Mouse (Mus musculus): ENCODE measurements around the gene Olfr855. TPM values are rescaled to one million over a fixed set of nuclear protein-coding genes. Genes with fewer than 3 reads are reported as not detected.

Olfr855 gene
- polyA plus RNA-seq (2014; fragmentation: Nextera tagmentation; extraction: Ambion mirVana) = not detected in 2 replicates

DNA sequence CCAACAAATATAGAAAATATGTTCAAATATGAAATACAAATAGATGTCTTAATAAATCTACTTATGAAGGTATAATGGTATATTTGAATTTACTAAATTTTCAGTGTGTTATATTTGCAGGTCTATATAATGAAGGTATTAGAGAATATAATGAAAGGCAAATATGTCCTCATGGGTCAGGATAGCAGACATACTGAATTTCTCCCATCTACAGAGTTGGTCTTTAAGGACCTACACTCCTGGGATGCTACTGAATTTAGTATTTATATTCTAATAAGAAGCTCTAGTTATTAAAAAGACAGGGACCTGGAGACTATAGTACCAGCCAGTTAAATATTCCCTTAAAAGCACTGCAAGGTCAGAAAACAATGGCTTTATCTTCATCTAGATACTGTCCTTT is at the start of gene Olfr855:
Gene Olfr855 (plus strand): TSS at position 301 of the 400 bp plus-strand sequence.
- Histone ChIP-seq H3K9ac (replicated peaks; ENCODE audit: low read depth, low read length) (no peak within 1 kb of the TSS), H3K9me3 (ENCODE audit: control insufficient read depth, low read length) (no peaks in the 10 kb centered on the region), H3K4me2 (ENCODE audit: low read depth, low read length) (no peak within 1 kb of the TSS), H3K27ac (ENCODE audit: low read depth, low read length) (no peak within 1 kb of the TSS), H3K36me3 (ENCODE audit: control insufficient read depth, insufficient read depth, low read length) (no peaks in the 10 kb centered on the region), H3K27me3 (ENCODE audit: control insufficient read depth, insufficient read depth, low read length) (no peaks in the 10 kb centered on the region), H3K4me1 (ENCODE audit: control insufficient read depth, insufficient read depth, low read length) (no peaks in the 10 kb centered on the region), H3K4me3 (ENCODE audit: low read depth, low read length) (no peak within 1 kb of the TSS)
- no peak for ATAC-seq (ENCODE audit: low read depth)

- Histone ChIP-seq H3K27me3 (ENCODE audit: control insufficient read depth, insufficient read depth, low read length) (no peaks in the 10 kb centered on the region), H3K4me2 (ENCODE audit: low read depth, low read length) (no peak within 1 kb of the TSS), H3K4me1 (ENCODE audit: control insufficient read depth, insufficient read depth, low read length) (no peaks in the 10 kb centered on the region), H3K4me3 (ENCODE audit: low read depth, low read length) (no peak within 1 kb of the TSS), H3K9me3 (ENCODE audit: control insufficient read depth, low read length) (no peaks in the 10 kb centered on the region), H3K9ac (replicated peaks; ENCODE audit: low read depth, low read length) (no peak within 1 kb of the TSS), H3K27ac (ENCODE audit: low read depth, low read length) (no peak within 1 kb of the TSS), H3K36me3 (ENCODE audit: control insufficient read depth, insufficient read depth, low read length) (no peaks in the 10 kb centered on the region)
- WGBS = 83% methylated on average over 1 of the region's 1 CpGs
- ATAC-seq (ENCODE audit: low read depth) = no peak
These were observed 41.4 kb upstream of the Olfr855 start, which contains the start of gene Olfr853 for GRCm38 (mm10) chr9:19540976-19541375. Gene Olfr853, minus strand, starts transcription at chr9:19541076.

DNA sequence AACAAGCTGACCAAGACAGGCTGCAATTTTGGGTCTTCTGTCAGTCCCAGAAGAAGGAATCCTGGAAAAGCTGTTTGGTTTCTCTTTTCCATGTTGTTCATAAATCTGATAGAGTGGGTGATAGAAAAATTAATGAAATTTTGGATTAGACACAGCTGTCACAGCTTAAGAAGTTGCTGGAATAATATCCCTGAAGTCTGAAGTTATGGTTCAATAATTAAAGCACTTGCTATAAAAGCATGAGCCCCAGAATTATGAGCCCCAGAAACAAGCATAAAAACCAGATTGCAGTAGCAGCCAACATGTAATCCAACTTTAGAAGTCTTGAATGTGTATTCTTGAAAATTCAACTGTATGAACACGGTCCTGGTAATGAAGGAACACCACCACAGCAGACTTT is 15.1 kb upstream of the Olfr855 start, which contains the start of gene Olfr854:
Gene Olfr854 (minus strand): TSS at position 101 of the 400 bp plus-strand sequence.
- no peak for ATAC-seq (ENCODE audit: low read depth)
- 71% methylated on average over 1 of the region's 1 CpGs for WGBS
- no peak within 1 kb of the TSS for H3K9ac ChIP-seq (replicated peaks; ENCODE audit: low read depth, low read length)

DNA sequence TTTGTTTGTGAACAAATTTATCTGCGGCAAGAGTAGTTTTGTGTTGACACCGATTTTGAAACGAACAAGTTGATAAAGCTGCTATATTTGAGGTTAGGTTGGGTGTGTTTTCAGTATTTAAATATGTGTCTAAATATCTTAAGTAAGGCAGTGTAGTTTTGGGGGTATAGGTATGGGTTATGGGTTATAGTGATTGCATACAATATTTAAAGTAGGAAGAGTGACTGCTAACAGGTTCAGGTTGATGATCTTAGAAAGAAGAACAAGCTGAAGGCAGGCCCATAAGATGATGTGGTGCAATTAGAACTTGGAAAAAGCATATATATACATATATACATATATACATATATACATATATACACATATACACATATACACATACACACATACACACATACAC is 38.9 kb downstream of the Olfr855 start:
- no peaks in the 10 kb centered on the region for H3K36me3 ChIP-seq (ENCODE audit: control insufficient read depth, insufficient read depth, low read length)
- H3K4me3 ChIP-seq (ENCODE audit: low read depth, low read length) = no peak overlapping the region
- 95% methylated on average over 3 of the region's 3 CpGs for WGBS
- H3K27me3 ChIP-seq (ENCODE audit: control insufficient read depth, insufficient read depth, low read length) = no peaks in the 10 kb centered on the region
- no peak overlapping the region for H3K27ac ChIP-seq (ENCODE audit: low read depth, low read length)
- peak; percentile 26; the same call in 1 of the 2 replicates for ATAC-seq (ENCODE audit: low read depth)
- H3K9me3 ChIP-seq (ENCODE audit: control insufficient read depth, low read length) = no peaks in the 10 kb centered on the region
- no peaks in the 10 kb centered on the region for H3K4me1 ChIP-seq (ENCODE audit: control insufficient read depth, insufficient read depth, low read length)
- H3K9ac ChIP-seq (replicated peaks; ENCODE audit: low read depth, low read length) = no peak overlapping the region
- no peak overlapping the region for H3K4me2 ChIP-seq (ENCODE audit: low read depth, low read length)

More for the DNA sequence above, 15.1 kb upstream of the Olfr855 start, which contains the start of gene Olfr854:
- Histone ChIP-seq H3K4me2 (ENCODE audit: low read depth, low read length) (no peak within 1 kb of the TSS), H3K27me3 (ENCODE audit: control insufficient read depth, insufficient read depth, low read length) (no peaks in the 10 kb centered on the region), H3K4me1 (ENCODE audit: control insufficient read depth, insufficient read depth, low read length) (no peaks in the 10 kb centered on the region), H3K9me3 (ENCODE audit: control insufficient read depth, low read length) (no peaks in the 10 kb centered on the region), H3K36me3 (ENCODE audit: control insufficient read depth, insufficient read depth, low read length) (no peaks in the 10 kb centered on the region), H3K27ac (ENCODE audit: low read depth, low read length) (no peak within 1 kb of the TSS), H3K4me3 (ENCODE audit: low read depth, low read length) (no peak within 1 kb of the TSS)

- Histone ChIP-seq H3K9me3 (ENCODE audit: control insufficient read depth, low read length) (no peaks in the 10 kb centered on the region), H3K27ac (ENCODE audit: low read depth, low read length) (peak within 1 kb of the TSS; percentile 81), H3K27me3 (ENCODE audit: control insufficient read depth, insufficient read depth, low read length) (no peaks in the 10 kb centered on the region), H3K9ac (replicated peaks; ENCODE audit: low read depth, low read length) (peak within 1 kb of the TSS; percentile 60), H3K36me3 (ENCODE audit: control insufficient read depth, insufficient read depth, low read length) (no peaks in the 10 kb centered on the region), H3K4me1 (ENCODE audit: control insufficient read depth, insufficient read depth, low read length) (no peaks in the 10 kb centered on the region), H3K4me3 (ENCODE audit: low read depth, low read length) (peak within 1 kb of the TSS; percentile 51), H3K4me2 (ENCODE audit: low read depth, low read length) (peak within 1 kb of the TSS; percentile 44)
- ATAC-seq (ENCODE audit: low read depth) = peak; percentile 98
- 2% methylated on average over 35 of the region's 35 CpGs for WGBS
These were observed 39.7 kb downstream of the Olfr855 start, which contains the start of gene Zfp317 for GRCm38 (mm10) chr9:19621843-19622822. Gene Zfp317, plus strand, starts transcription at chr9:19622102.

- Histone ChIP-seq H3K27me3 (ENCODE audit: control insufficient read depth, insufficient read depth, low read length) (no peaks in the 10 kb centered on the region), H3K9ac (replicated peaks; ENCODE audit: low read depth, low read length) (no peak overlapping the region), H3K4me2 (ENCODE audit: low read depth, low read length) (no peak overlapping the region), H3K9me3 (ENCODE audit: control insufficient read depth, low read length) (no peaks in the 10 kb centered on the region), H3K36me3 (ENCODE audit: control insufficient read depth, insufficient read depth, low read length) (peaks cover 5% of the 10 kb centered on the region), H3K4me1 (ENCODE audit: control insufficient read depth, insufficient read depth, low read length) (no peaks in the 10 kb centered on the region), H3K4me3 (ENCODE audit: low read depth, low read length) (no peak overlapping the region), H3K27ac (ENCODE audit: low read depth, low read length) (no peak overlapping the region)
- no peak for ATAC-seq (ENCODE audit: low read depth)
These were observed 47.2 kb downstream of the Olfr855 start for GRCm38 (mm10) chr9:19629574-19629973.

Other genes with a start within 250 kb of the Olfr855 start
- gene Olfr845, start 246.2 kb upstream of the Olfr855 start, polyA plus RNA-seq (2014; fragmentation: Nextera tagmentation; extraction: Ambion mirVana) = not detected in 2 replicates
- gene Olfr846, start 218.6 kb upstream of the Olfr855 start, polyA plus RNA-seq (2014; fragmentation: Nextera tagmentation; extraction: Ambion mirVana) = not detected in 2 replicates
- gene Olfr847, start 203.9 kb upstream of the Olfr855 start, polyA plus RNA-seq (2014; fragmentation: Nextera tagmentation; extraction: Ambion mirVana) = not detected in 2 replicates
- not detected in 2 replicates for gene Olfr849, start 142.4 kb upstream of the Olfr855 start, polyA plus RNA-seq (2014; fragmentation: Nextera tagmentation; extraction: Ambion mirVana)
- gene Olfr850, start 104.4 kb upstream of the Olfr855 start, polyA plus RNA-seq (2014; fragmentation: Nextera tagmentation; extraction: Ambion mirVana) = not detected in 2 replicates
- not detected in 2 replicates for gene Olfr851, start 89.3 kb upstream of the Olfr855 start, polyA plus RNA-seq (2014; fragmentation: Nextera tagmentation; extraction: Ambion mirVana)
- not detected in 2 replicates for gene Olfr853, start 41.5 kb upstream of the Olfr855 start, polyA plus RNA-seq (2014; fragmentation: Nextera tagmentation; extraction: Ambion mirVana)
- not detected in 2 replicates for gene Olfr854, start 15.2 kb upstream of the Olfr855 start, polyA plus RNA-seq (2014; fragmentation: Nextera tagmentation; extraction: Ambion mirVana)
- 37.6 and 41.8 TPM in 2 replicates for gene Zfp317, start 39.5 kb downstream of the Olfr855 start, polyA plus RNA-seq (2014; fragmentation: Nextera tagmentation; extraction: Ambion mirVana)
- not detected in 2 replicates for gene Olfr857, start 126.8 kb downstream of the Olfr855 start, polyA plus RNA-seq (2014; fragmentation: Nextera tagmentation; extraction: Ambion mirVana)
- gene Olfr58, start 197.7 kb downstream of the Olfr855 start, polyA plus RNA-seq (2014; fragmentation: Nextera tagmentation; extraction: Ambion mirVana) = not detected in 2 replicates
- gene Olfr859, start 222.3 kb downstream of the Olfr855 start, polyA plus RNA-seq (2014; fragmentation: Nextera tagmentation; extraction: Ambion mirVana) = not detected in 2 replicates